Mouse (Mus musculus) cerebellum, postnatal 25 days (tissue): ENCODE results near the gene Nrip1.
A peak's percentile ranks its signal among the peaks of the same experiment; 100 is the strongest.

Experiments used
- DNase-seq, 2 experiments: peaks; one replicate each; pipeline ENCODE4 v3.0.0; 2021; ENCODE audit warnings: mixed read lengths in 2 of 2

The Nrip1 gene

GRCm38 (mm10) chr16:76344030-76344429, 29.6 kb downstream of the Nrip1 start:
- no peak for DNase-seq

- no peak for DNase-seq
These were observed 32.0 kb downstream of the Nrip1 start for GRCm38 (mm10) chr16:76341636-76342035.

DNA sequence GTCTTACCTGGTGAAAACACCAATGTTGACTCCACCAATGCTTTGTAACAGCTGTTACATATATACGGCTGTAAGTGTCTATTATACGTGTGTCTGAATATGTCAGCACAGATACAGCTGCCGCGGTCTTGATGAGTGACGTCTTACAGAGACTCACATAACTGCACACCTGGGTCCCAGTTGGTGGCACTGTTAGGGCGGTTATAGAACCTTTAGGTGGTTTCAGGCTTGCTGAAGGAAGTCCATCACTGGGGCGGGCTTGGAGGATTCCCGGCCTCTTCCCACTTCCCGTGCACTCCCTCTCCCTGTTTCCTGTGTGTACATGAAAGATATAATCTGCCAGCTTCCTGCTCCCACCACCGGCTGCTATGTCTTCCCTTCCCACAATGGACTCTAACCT, 34.4 kb downstream of the Nrip1 start:
- DNase-seq: no peak

- DNase-seq: no peak
These were observed 36.3 kb downstream of the Nrip1 start for GRCm38 (mm10) chr16:76337351-76337750.

DNA sequence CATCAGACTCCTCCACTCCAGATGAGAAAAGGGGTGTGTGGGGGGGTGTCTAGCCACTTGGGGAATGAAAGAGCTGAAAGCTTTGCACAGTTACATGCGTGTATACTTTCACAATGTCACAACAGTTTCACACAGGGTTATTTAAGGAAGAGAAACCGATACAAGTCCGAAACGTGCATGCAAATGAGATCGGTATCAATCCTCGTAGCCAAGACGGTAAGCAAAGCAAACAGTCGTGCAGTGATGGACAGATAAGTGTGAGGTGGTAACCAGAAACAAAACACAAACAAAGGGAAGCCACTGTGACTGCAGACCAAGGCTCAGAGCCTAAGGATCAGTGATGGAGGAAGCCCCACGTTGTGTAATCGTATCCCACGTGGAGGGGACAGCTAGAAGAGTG, 36.7 kb downstream of the Nrip1 start:
- no peak for DNase-seq

DNA sequence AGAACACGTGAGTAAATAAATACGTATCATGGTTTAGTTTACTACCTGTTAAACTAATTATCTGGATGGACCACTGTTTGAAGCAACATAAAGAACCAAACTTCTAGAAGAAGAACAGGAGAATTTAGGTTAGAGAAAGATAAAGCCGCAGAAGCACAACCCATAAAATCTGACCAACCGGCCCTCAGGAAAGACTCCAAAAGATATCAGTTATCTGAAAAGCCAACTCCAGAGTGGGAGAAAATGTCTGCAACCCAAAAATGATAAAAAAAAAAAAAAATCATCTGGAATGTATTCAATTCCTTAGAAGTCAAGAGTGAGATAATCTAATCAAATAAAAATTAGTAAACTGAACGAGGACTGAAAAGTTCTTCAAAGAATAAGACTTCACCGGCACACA, 37.7 kb downstream of the Nrip1 start:
- no peak for DNase-seq

DNA sequence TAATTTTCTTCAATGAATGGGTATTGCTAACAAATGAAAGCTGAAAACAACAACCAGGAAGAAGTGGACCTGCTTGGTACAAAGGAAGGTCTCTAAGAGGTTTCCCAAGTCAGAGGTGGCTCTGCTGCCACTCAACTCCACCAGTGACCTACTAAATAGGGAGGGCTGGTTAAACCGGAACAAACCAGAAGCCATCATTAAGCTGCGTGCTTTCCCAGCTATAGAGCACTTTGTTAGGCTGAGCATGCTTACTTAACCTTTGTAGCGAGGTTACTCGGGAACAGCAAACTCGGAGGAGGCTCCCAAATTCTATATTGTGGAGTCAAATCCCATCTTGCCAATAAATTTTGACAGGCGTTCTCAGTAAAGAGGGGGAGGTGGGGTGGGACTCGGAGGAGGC, 41.5 kb downstream of the Nrip1 start:
- no peak for DNase-seq

GRCm38 (mm10) chr16:76331231-76331630, 42.4 kb downstream of the Nrip1 start:
- DNase-seq: no peak

DNA sequence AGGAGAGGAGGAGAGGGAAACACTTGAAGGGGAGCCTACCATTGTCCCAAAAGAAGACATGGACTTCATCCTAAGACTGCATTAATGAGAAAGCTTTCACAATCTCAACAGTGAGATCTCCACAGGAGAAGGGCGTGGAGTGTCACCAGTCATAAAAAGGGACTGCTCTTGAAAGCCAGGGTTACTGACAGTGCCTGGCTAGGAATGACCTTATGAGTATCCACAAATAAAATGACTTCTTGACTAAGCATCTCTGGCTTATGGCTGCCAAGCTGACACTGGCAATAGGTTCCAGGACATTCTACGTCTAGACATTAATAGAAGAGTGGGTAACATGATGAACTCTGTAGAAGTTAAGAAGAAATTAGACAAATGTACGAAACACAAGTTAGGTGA, 48.3 kb downstream of the Nrip1 start:
- DNase-seq: no peak

DNA sequence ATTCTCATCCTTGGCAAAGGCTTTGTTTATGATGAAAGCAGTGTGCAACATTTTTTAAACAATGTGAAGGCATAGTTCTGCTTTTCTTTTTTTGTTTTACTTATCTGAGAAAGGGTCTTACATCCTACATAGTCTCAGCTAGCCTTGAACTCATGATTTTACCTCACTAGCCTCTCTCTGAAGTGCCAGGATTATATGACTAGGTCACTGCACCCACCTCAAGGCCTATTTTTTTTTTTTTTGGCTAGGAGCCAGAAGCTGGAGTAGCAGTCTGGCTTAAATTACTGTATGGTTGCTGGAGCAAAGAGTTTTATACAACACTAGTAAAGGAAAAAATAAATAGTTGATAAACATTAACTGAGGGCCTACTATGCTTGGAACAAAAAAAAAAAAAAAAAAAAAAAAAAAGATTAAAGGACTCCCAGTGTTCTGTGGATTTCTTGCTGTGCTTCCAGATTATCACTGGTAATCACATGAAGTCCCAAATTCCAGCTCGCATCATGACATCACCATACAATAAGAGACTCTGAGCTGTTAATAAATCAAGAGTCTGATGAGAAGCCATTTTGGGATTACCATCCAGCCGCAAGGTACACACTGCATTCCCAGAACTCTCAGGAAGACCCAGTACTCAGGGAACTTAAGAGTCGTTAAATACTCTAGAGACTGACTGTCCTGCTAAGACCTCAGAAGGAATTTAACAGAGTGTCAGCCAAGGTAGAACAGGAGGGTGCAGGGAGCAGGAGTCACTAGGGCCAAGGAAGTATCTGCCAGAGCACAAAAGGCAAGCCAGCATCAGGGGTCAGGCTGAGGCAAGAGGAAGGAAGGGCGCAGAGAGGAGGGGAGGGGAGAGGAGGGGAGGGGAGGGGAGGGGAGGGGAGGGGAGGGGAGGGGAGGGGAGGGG, 49.0 kb downstream of the Nrip1 start:
- no peak for DNase-seq

DNA sequence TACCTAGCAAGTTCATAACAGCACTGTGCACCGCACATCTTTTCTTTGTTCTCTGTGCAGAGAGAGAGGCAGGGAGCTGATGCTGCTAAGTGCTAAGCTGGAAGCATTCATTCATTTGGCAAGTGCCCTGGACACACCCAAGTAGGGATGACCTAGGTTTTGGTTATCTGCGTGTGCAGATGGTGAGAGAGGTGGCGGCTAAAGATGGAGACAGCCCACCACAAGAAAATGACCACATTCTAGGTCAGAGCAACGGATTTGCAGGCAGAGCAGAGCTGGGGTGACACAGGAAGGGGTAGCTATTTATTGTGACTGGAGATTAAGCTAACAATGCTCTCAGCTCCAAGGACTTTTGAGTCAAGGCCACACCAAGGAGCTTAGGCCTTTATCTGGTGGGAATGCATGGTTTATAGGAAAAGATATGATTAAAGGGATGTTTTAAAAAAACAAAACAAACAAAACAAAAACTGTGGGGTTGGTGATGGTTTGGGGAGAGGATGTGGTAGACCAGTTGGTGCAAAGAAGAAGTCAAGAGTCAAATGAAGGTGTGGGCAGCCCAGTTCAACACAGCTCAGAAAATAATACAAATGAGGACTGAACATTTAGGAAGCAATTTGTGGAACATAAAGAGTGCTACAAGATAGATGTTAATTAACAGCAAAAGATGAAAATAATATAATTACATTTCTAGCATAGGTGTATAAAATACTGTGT, 49.9 kb downstream of the Nrip1 start:
- no peak for DNase-seq

GRCm38 (mm10) chr16:76323141-76323540, 50.5 kb downstream of the Nrip1 start:
- DNase-seq: no peak

- peak; percentile 45 to 46 for DNase-seq
These were observed 52.0 kb downstream of the Nrip1 start for GRCm38 (mm10) chr16:76321527-76322165.

GRCm38 (mm10) chr16:76320118-76320473, 53.5 kb downstream of the Nrip1 start:
- no peak for DNase-seq

DNA sequence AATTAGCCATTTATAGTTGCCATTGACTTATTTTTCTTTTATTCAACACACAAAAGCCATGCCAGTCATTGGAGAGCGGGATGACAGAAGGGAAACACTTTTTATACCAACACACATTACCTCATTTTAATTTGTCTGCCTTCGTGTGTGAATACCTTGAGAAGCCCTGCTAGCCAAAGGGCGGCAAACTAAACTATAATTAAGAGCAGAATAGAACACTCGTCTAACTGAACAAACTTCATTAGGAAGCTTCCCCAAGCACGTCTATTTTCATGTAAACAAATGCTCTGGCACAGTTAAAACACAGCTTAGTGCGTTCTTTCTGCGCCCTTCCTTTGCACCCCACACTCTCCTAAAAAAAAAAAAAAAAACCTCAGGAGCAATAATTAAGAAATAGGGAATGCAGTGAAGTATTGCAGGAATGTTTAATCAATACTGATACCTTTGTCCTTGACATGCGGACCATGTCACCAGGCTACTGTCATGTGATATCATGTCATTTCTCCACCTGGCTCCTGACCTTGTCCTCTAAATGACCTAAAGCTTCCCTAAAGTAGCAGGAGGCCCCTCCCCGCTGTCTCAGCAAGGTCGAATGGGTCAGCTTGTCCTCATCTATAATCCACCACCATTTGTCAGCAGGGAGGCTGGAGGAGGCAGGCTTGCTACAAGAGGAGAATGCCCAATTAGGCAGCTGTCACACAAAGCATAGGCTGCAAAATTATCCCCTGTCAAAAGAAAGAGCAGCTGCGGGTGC, 54.1 kb downstream of the Nrip1 start:
- peak; percentile 33 to 43 for DNase-seq

GRCm38 (mm10) chr16:76318331-76318922, 55.2 kb downstream of the Nrip1 start:
- peak in 1 of 2 experiments; percentile 30 for DNase-seq

- DNase-seq: no peak
These were observed 56.4 kb downstream of the Nrip1 start for GRCm38 (mm10) chr16:76316940-76317822.

GRCm38 (mm10) chr16:76315642-76316041, 58.0 kb downstream of the Nrip1 start:
- DNase-seq: no peak

DNA sequence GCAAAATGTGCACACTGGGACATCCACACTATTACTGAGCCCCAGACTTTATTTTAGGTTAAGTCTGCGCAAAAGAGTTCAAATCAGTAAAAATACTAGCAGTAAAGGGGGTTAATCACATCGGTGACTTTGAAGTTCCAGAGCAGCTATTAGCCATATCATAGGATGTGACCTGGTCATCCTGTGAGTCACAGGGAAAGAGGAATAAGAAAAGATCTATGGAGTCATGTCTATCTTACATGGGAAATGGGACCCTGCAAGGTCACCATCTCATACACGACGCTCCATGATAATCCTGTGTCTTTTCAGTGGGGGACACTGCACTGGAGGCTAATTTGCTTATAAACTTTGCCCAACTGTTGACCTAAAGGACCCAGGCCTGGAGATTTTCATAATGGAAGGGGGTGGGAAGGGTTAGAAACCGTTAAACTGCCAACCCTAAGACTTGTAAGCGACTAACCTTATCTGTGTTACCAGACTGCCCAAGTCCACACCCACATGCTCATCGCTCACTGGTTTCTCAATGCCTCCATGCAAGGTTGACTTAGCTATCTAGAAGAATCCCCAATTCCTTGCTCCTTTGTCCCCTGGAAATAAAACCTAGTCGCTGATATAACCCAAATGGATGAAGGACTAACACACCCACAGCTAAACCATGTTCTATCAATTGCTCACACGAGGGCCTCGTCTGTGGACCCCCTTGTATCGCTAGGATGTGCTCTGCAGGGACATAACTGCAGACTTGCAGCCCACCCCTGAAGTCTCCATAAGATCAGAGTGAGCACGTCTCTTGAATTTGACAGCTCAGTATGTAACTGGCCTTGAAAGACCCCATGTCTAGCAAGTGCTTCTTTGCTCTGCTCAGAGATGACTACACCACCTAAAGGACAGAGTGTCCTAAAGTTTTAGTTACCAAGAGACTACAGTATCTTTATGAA, 59.3 kb downstream of the Nrip1 start:
- DNase-seq: no peak

GRCm38 (mm10) chr16:76312887-76313420, 60.7 kb downstream of the Nrip1 start:
- DNase-seq: no peak
